Mouse (Mus musculus) neural tube, embryonic 12.5 days (tissue): ENCODE results near the gene Rem1. TPM values are rescaled to one million over a fixed set of nuclear protein-coding genes. Genes with fewer than 3 reads are reported as not detected.

Experiments used
- ATAC-seq: fragments of 200-750 bp; cut with Nextera tagmentation; 2 replicates; pipeline ENCODE4 v1.8.0; 2017; ENCODE audit warnings: low read depth, mild to moderate bottlenecking, moderate TSS enrichment, moderate library complexity; ENCODE audit not compliant: low FRiP score
- H3K27ac ChIP-seq: fragments of 300-500 bp; sonication (generic); 2 replicates; pipeline ENCODE4 v1.5.1; 2016
- H3K27me3 ChIP-seq: fragments of 300-500 bp; sonication (generic); replicated peaks from 2 replicates; pipeline ENCODE4 v1.6.1; 2016; ENCODE audit warnings: mild to moderate bottlenecking
- H3K36me3 ChIP-seq: fragments of 300-500 bp; sonication (generic); 2 replicates; pipeline ENCODE4 v1.6.1; 2016; ENCODE audit warnings: mild to moderate bottlenecking
- H3K4me1 ChIP-seq: fragments of 300-500 bp; sonication (generic); 2 replicates; pipeline ENCODE4 v1.6.1; 2016
- H3K4me2 ChIP-seq: fragments of 300-500 bp; sonication (generic); replicated peaks from 2 replicates; pipeline ENCODE4 v1.6.1; 2016; ENCODE audit warnings: mild to moderate bottlenecking
- H3K4me3 ChIP-seq: fragments of 300-500 bp; sonication (generic); 2 replicates; pipeline ENCODE4 v1.5.1; 2016
- H3K9ac ChIP-seq: fragments of 300-500 bp; sonication (generic); 2 replicates; pipeline ENCODE4 v1.6.1; 2016; ENCODE audit warnings: mild to moderate bottlenecking
- H3K9me3 ChIP-seq: fragments of 300-500 bp; sonication (generic); 2 replicates; pipeline ENCODE4 v1.6.1; 2016; ENCODE audit warnings: mild to moderate bottlenecking
- WGBS: fragments of 180-500 bp; shearing (Covaris S2); methylation state at CpG from one replicate; pipeline ENCODE4 v1.1.7; 2016; 5-methylcytosine and 5-hydroxymethylcytosine counted together
- polyA plus RNA-seq: library from polyadenylated mRNA; unstranded; fragments of >200 nt; fragmentation: Nextera tagmentation; extraction: Ambion mirVana; gene quantifications from 2 replicates; pipeline ENCODE4 v1.2.1, GENCODE M21; 2016

The Rem1 gene
- polyA plus RNA-seq = 0.23 and 0.30 TPM in 2 replicates

DNA sequence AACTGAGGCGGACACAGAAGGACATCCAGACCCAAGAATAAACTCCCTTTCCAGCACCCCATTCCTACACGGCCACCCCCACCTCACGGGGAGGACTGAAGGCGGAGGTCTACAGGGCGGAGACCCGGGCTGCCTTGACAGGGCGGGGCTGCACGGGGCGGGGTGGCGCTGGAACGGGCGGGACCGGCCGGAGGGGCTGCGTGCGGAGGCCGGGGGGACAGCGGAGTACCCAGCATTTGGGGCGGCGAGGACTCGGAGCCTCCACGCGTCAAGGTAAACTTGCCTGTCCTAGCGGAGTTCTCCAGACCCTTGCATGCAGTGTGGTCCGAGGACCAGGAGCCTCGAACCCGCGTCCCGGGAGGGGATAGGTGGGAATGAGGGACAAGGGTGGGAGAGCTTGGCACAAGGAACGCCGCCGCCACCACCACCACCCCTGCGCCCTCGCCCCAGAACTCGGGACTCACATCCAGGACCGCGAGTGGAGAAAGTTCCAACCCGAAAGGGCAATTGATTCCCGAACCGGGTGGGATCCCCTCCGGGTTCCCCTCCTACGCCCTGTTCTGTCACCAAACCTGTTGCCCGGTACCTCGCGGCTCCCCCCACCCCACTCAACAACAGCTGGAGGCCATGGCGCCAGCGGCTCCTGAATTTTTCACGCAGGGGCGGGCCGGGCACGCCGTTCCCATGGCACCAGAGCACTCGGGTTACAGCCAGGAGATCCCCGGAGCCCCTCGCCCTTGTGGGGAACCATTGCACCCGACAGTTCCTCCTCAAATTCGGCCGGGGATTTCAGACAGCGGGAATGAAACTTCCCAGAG is at the start of gene Rem1:
Rem1 (plus strand) TSS at position 178 of the 818 bp plus-strand sequence.
- Histone ChIP-seq H3K36me3 (no peaks in the 10 kb centered on the region), H3K4me3 (peak within 1 kb of the TSS; percentile 30), H3K4me1 (peaks cover 8% of the 10 kb centered on the region), H3K9ac (no peak within 1 kb of the TSS; the same call in 1 of the 2 replicates), H3K4me2 (peak within 1 kb of the TSS; percentile 63), H3K27me3 (peaks cover 42% of the 10 kb centered on the region), H3K27ac (no peak within 1 kb of the TSS), H3K9me3 (no peaks in the 10 kb centered on the region)
- 1% methylated on average over 59 of the region's 59 CpGs for WGBS
- 0 out of 2 replicates have a peak, but pooled peaks have one; percentile 17 for ATAC-seq

- no peaks in the 10 kb centered on the region for H3K4me1 ChIP-seq
- 74% methylated on average over 7 of the region's 7 CpGs for WGBS
- H3K4me2 ChIP-seq = no peak within 1 kb of the TSS
- no peak within 1 kb of the TSS for H3K27ac ChIP-seq
- H3K9me3 ChIP-seq = no peaks in the 10 kb centered on the region
- no peaks in the 10 kb centered on the region for H3K36me3 ChIP-seq
- no peak within 1 kb of the TSS for H3K9ac ChIP-seq
- no peak for ATAC-seq
- no peaks in the 10 kb centered on the region for H3K27me3 ChIP-seq
- no peak within 1 kb of the TSS for H3K4me3 ChIP-seq
Measured at GRCm38 (mm10) chr2:152580107-152580506, 46.6 kb upstream of the Rem1 start, which contains the start of gene Defb19. Gene Defb19, minus strand, starts transcription at chr2:152580312.

DNA sequence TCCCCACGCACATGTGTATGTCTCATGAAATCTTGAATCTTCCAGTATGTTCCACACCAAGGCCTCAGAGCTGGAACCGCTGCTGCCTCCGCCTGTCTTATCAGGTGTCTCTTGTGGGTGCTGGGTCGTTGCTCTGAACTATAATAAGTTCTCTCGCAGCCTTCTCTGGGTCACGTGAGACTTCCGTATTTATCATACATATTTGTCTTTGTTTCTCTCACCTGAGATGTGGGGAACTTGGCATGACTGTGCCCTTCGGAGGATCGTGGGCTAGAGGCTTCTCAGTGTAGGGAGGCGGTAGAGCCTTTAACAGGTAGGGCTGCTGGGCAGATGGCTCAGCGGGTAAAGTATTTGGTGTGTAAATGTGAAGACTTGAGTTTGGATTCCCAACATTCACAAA is 46.1 kb upstream of the Rem1 start:
- Histone ChIP-seq H3K27me3 (no peaks in the 10 kb centered on the region), H3K9ac (no peak overlapping the region), H3K4me1 (no peaks in the 10 kb centered on the region), H3K27ac (no peak overlapping the region), H3K4me3 (no peak overlapping the region), H3K36me3 (no peaks in the 10 kb centered on the region), H3K4me2 (no peak overlapping the region), H3K9me3 (no peaks in the 10 kb centered on the region)
- no peak for ATAC-seq
- WGBS = 93% methylated on average over 11 of the region's 11 CpGs

- WGBS = 76% methylated on average over 4 of the region's 4 CpGs
Measured at GRCm38 (mm10) chr2:152586926-152587560, 39.7 kb upstream of the Rem1 start.

DNA sequence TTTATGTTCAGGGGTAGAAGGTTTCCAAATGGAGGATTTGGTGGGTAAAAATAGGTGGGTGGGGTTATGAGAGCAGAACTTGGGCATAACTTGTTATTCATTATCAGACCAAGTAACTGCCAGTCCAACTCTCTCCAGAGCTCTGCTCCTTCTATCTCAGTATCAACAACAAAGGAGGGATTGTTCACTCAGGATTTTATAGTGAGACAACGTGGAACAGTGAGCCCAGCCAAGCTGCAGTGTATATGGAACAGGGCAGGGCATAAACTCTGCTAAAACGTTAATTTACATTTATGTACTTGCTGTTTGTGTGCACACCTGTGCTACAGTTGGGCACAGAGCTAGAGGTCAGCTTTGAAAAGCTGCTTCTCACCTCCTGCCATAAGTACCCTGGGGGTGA is 38.3 kb upstream of the Rem1 start:
- Histone ChIP-seq H3K4me1 (no peaks in the 10 kb centered on the region), H3K27ac (no peak overlapping the region), H3K27me3 (no peaks in the 10 kb centered on the region), H3K9me3 (no peaks in the 10 kb centered on the region), H3K36me3 (no peaks in the 10 kb centered on the region), H3K9ac (no peak overlapping the region), H3K4me2 (no peak overlapping the region), H3K4me3 (no peak overlapping the region)
- WGBS = 50% methylated on average over 2 of the region's 2 CpGs
- no peak for ATAC-seq

More at GRCm38 (mm10) chr2:152586926-152587560, 39.7 kb upstream of the Rem1 start:
- Histone ChIP-seq H3K4me1 (no peaks in the 10 kb centered on the region), H3K9ac (no peak overlapping the region), H3K9me3 (no peaks in the 10 kb centered on the region), H3K4me3 (no peak overlapping the region), H3K27me3 (no peaks in the 10 kb centered on the region), H3K4me2 (no peak overlapping the region), H3K27ac (no peak overlapping the region), H3K36me3 (no peaks in the 10 kb centered on the region)
- no peak for ATAC-seq

DNA sequence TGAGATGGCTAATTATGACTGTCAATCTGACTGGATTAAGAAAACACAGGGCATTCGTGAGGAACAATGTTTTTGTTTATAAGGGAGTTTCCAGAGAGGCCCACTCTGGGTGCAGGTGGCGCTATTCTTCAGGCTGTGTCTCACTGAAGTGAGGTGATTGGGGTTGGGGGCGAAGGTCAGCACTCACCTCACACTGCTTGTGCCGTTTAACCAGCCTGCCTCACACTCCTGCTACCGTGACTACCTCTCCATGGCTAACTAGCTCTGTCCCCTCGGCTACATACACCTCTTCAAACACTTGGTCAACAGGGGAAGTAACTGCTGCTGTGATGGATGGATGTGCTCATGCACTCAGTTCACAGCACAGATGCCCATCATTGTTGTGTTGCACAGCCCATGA is 37.7 kb upstream of the Rem1 start:
- WGBS = 59% methylated on average over 6 of the region's 6 CpGs
- no peak overlapping the region for H3K4me2 ChIP-seq
- H3K9me3 ChIP-seq = no peaks in the 10 kb centered on the region
- no peaks in the 10 kb centered on the region for H3K4me1 ChIP-seq
- no peak overlapping the region for H3K4me3 ChIP-seq
- no peak overlapping the region for H3K27ac ChIP-seq
- H3K9ac ChIP-seq = no peak overlapping the region
- H3K36me3 ChIP-seq = no peaks in the 10 kb centered on the region
- H3K27me3 ChIP-seq = no peaks in the 10 kb centered on the region
- ATAC-seq = no peak

- H3K4me1 ChIP-seq = no peaks in the 10 kb centered on the region
- no peaks in the 10 kb centered on the region for H3K9me3 ChIP-seq
- no peak within 1 kb of the TSS for H3K4me2 ChIP-seq
- no peak for ATAC-seq
- no peaks in the 10 kb centered on the region for H3K27me3 ChIP-seq
- no peaks in the 10 kb centered on the region for H3K36me3 ChIP-seq
- WGBS = 70% methylated on average over 7 of the region's 7 CpGs
- H3K4me3 ChIP-seq = no peak within 1 kb of the TSS
- no peak within 1 kb of the TSS for H3K9ac ChIP-seq
- H3K27ac ChIP-seq = no peak within 1 kb of the TSS
Measured at GRCm38 (mm10) chr2:152599299-152599698, 27.5 kb upstream of the Rem1 start, which contains the start of gene Defb45. Gene Defb45, minus strand, starts transcription at chr2:152599399.

DNA sequence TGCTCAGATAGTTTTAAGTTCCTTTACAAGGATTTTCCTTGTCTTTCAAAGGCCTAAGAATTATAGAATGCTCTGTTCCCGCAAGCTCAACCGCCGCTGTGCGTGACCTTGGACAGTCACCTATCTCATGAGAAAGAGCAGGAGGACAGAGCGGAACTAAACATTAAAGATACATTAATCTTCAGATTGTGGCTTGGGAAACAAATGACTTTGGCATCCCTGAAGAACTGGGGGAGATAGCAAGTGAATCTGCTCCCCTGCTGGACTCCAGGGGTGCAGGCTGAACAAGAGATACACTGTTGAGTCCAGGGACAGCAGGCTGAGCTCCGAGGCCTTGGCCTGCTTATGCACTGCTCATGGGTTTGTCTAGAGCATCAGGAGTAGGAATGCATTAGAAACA is 26.7 kb upstream of the Rem1 start:
- H3K4me3 ChIP-seq = no peak overlapping the region
- no peaks in the 10 kb centered on the region for H3K9me3 ChIP-seq
- H3K27ac ChIP-seq = no peak overlapping the region
- H3K4me1 ChIP-seq = no peaks in the 10 kb centered on the region
- no peaks in the 10 kb centered on the region for H3K36me3 ChIP-seq
- H3K9ac ChIP-seq = no peak overlapping the region
- no peak overlapping the region for H3K4me2 ChIP-seq
- no peaks in the 10 kb centered on the region for H3K27me3 ChIP-seq
- WGBS = 81% methylated on average over 6 of the region's 6 CpGs
- no peak for ATAC-seq

DNA sequence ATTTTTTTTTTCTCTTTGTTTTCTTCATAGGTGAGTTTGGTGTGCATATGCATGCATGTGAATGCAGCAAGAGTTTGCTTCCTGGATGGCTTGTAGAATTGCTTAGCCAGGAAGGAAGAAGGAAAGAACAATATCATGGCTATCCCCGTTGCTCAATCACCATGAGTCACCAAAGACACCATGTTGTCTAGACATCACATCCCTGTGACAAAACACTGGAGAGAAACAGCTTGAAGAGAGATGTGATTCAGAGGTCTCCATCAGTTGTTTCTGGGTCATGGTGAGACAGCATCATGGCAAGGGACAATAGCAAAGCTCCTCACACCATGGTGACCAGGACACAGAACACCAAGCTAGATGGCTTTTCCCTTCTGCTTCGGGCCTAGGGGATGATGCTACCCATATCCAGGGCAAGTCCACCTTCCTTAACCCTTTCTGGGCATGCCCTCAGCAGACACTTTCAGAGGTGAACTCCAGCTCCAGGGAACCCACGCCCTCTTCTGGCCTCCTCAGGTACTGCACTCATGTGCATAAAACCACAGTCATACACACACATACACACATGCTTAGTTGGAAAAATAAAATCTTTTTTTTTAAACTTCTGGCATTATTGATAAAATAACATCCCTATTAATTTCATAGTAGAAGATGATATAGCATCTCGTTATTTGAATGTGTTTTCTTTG is 25.3 kb upstream of the Rem1 start:
- Histone ChIP-seq H3K27me3 (no peaks in the 10 kb centered on the region), H3K9me3 (no peaks in the 10 kb centered on the region), H3K9ac (no peak overlapping the region), H3K4me3 (no peak overlapping the region), H3K27ac (no peak overlapping the region), H3K4me2 (no peak overlapping the region), H3K36me3 (no peaks in the 10 kb centered on the region), H3K4me1 (no peaks in the 10 kb centered on the region)
- ATAC-seq = no peak
- WGBS = 77% methylated on average over 4 of the region's 4 CpGs

DNA sequence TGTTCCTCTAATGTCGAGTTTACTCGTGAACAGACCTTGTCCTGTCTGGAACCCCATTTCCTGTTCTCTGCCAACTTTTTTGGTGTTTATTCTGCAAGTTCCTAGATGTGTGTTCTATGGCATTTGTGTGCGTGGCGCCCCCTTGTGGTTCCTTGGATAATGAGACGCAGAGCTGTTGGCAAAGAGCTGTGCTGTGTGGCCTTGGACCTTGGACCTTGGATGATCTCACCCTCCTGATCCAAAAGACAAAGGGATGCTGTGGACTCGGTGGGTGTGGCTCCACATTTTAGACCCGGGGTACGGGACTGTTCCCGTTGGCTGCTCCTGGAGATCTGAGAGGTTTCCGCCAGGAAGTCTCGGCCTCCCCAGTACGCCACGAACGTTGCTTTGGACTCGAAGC is 22.7 kb upstream of the Rem1 start, which contains the start of gene Defb36:
Defb36 (plus strand) TSS at position 271 of the 400 bp plus-strand sequence.
- Histone ChIP-seq H3K27me3 (no peaks in the 10 kb centered on the region), H3K4me3 (no peak within 1 kb of the TSS), H3K4me2 (no peak within 1 kb of the TSS), H3K36me3 (no peaks in the 10 kb centered on the region), H3K9me3 (no peaks in the 10 kb centered on the region), H3K9ac (no peak within 1 kb of the TSS), H3K4me1 (no peaks in the 10 kb centered on the region), H3K27ac (no peak within 1 kb of the TSS)
- 87% methylated on average over 15 of the region's 15 CpGs for WGBS
- no peak for ATAC-seq

GRCm38 (mm10) chr2:152607746-152608145 is 19.0 kb upstream of the Rem1 start:
- no peak overlapping the region for H3K4me3 ChIP-seq
- H3K27me3 ChIP-seq = no peaks in the 10 kb centered on the region
- H3K36me3 ChIP-seq = no peaks in the 10 kb centered on the region
- no peak overlapping the region for H3K27ac ChIP-seq
- no peaks in the 10 kb centered on the region for H3K9me3 ChIP-seq
- H3K4me2 ChIP-seq = no peak overlapping the region
- ATAC-seq = no peak
- H3K9ac ChIP-seq = no peak overlapping the region
- 63% methylated on average over 6 of the region's 6 CpGs for WGBS
- no peaks in the 10 kb centered on the region for H3K4me1 ChIP-seq

- Histone ChIP-seq H3K9ac (no peak overlapping the region), H3K9me3 (no peaks in the 10 kb centered on the region), H3K27ac (no peak overlapping the region), H3K4me1 (no peaks in the 10 kb centered on the region), H3K27me3 (no peaks in the 10 kb centered on the region), H3K4me2 (no peak overlapping the region), H3K36me3 (no peaks in the 10 kb centered on the region), H3K4me3 (no peak overlapping the region)
- no peak for ATAC-seq
- 100% methylated on average over 1 of the region's 1 CpGs for WGBS
Measured at GRCm38 (mm10) chr2:152608719-152609118, 18.0 kb upstream of the Rem1 start.
